Mouse (Mus musculus) gastrocnemius, postnatal 36 days (tissue): ENCODE data around the gene Grid1. TPM values are rescaled to one million over a fixed set of nuclear protein-coding genes. Genes with fewer than 3 reads are reported as not detected.

ENCODE experiments used
- DNase-seq, 2 experiments: peaks; one replicate each; pipeline ENCODE4 v3.0.0; 2022
- intact Hi-C: fragments of 180-260 bp; cut with DNase I; formaldehyde crosslinking; loops from one replicate; pipeline ENCODE4 v1.15.1; 2025
- total RNA-seq, 2 experiments: library from RNA; stranded (reverse); gene quantifications; 2 replicates each; pipeline ENCODE4 v1.2.3; 2021

Gene Grid1
- total RNA-seq, 2 experiments from 2014 or later = not detected

- intact Hi-C loops = no loop called here
- no peak for DNase-seq
Measured at GRCm38 (mm10) chr14:34829831-34830230, 9.9 kb downstream of the Grid1 start.

- DNase-seq = no peak
- intact Hi-C loops = no loop called here
Measured at GRCm38 (mm10) chr14:34837145-34837544, 17.2 kb downstream of the Grid1 start.

GRCm38 (mm10) chr14:34838999-34839398 is 19.1 kb downstream of the Grid1 start:
- DNase-seq = no peak
- intact Hi-C loops = no loop called here

GRCm38 (mm10) chr14:34839898-34840297 is 20.0 kb downstream of the Grid1 start:
- DNase-seq = no peak
- intact Hi-C loops = no loop called here

GRCm38 (mm10) chr14:34843579-34843978 is 23.7 kb downstream of the Grid1 start:
- intact Hi-C loops = no loop called here
- DNase-seq = no peak

GRCm38 (mm10) chr14:34844166-34844565 is 24.3 kb downstream of the Grid1 start:
- intact Hi-C loops = no loop called here
- no peak for DNase-seq

GRCm38 (mm10) chr14:34846799-34847198 is 26.9 kb downstream of the Grid1 start:
- intact Hi-C loops = no loop called here

GRCm38 (mm10) chr14:34847625-34848024 is 27.7 kb downstream of the Grid1 start:
- no peak for DNase-seq
- intact Hi-C loops = no loop called here

More at GRCm38 (mm10) chr14:34846799-34847198, 26.9 kb downstream of the Grid1 start:
- no peak for DNase-seq

- intact Hi-C loops = no loop called here
- no peak for DNase-seq
Measured at GRCm38 (mm10) chr14:34860891-34861780, 41.2 kb downstream of the Grid1 start.

- no peak for DNase-seq
- intact Hi-C loops = no loop called here
Measured at GRCm38 (mm10) chr14:34867266-34867665, 47.4 kb downstream of the Grid1 start.

- intact Hi-C loops = no loop called here
- no peak for DNase-seq
Measured at GRCm38 (mm10) chr14:34868513-34869260, 48.8 kb downstream of the Grid1 start.

GRCm38 (mm10) chr14:34879996-34880395 is 60.1 kb downstream of the Grid1 start:
- DNase-seq = no peak
- intact Hi-C loops = no loop called here

GRCm38 (mm10) chr14:34880431-34881421 is 60.8 kb downstream of the Grid1 start:
- no peak for DNase-seq
- intact Hi-C loops = no loop called here

GRCm38 (mm10) chr14:34884194-34884593 is 64.3 kb downstream of the Grid1 start:
- DNase-seq = no peak
- intact Hi-C loops = no loop called here

GRCm38 (mm10) chr14:34884611-34885010 is 64.7 kb downstream of the Grid1 start:
- DNase-seq = no peak
- intact Hi-C loops = no loop called here

- no peak for DNase-seq
- intact Hi-C loops = no loop called here
Measured at GRCm38 (mm10) chr14:34891769-34892532, 72.0 kb downstream of the Grid1 start.

GRCm38 (mm10) chr14:34896253-34896982 is 76.5 kb downstream of the Grid1 start:
- DNase-seq = no peak
- intact Hi-C loops = no loop called here

GRCm38 (mm10) chr14:34903854-34904253 is 83.9 kb downstream of the Grid1 start:
- intact Hi-C loops = no loop called here
- no peak for DNase-seq

- intact Hi-C loops = no loop called here
- DNase-seq = no peak
Measured at GRCm38 (mm10) chr14:34905697-34906096, 85.8 kb downstream of the Grid1 start.
